Mouse (Mus musculus): ENCODE data around the gene Pip4k2c. TPM values are rescaled to one million over a fixed set of nuclear protein-coding genes. Genes with fewer than 3 reads are reported as not detected.
A peak's percentile ranks its signal among the peaks of the same experiment; 100 is the strongest.

The Pip4k2c gene
- polyA plus RNA-seq, 1 experiment from 2014 or later, result 15.5 TPM

- ATAC-seq (ENCODE audit: low read depth), result peak; percentile 82
- under 1% methylated on average over 22 of the region's 46 CpGs for WGBS
- Histone ChIP-seq H3K4me2 (ENCODE audit: low read depth, low read length) (peak overlapping the region; percentile 85), H3K27ac (ENCODE audit: low read depth, low read length) (peak overlapping the region; percentile 60), H3K27me3 (ENCODE audit: control insufficient read depth, insufficient read depth, low read length) (no peaks in the 10 kb centered on the region), H3K36me3 (ENCODE audit: control insufficient read depth, insufficient read depth, low read length) (peaks cover 11% of the 10 kb centered on the region; the same call in 1 of the 2 replicates), H3K9me3 (ENCODE audit: control insufficient read depth, low read length) (no peaks in the 10 kb centered on the region), H3K4me1 (ENCODE audit: control insufficient read depth, insufficient read depth, low read length) (peaks cover 29% of the 10 kb centered on the region), H3K9ac (replicated peaks; ENCODE audit: low read depth, low read length) (peak overlapping the region; percentile 69), H3K4me3 (ENCODE audit: low read depth, low read length) (peak overlapping the region; percentile 45)
These were observed 22.8 kb downstream of the Pip4k2c start for GRCm38 (mm10) chr10:127188465-127189115.

GRCm38 (mm10) chr10:127188079-127188453 is 23.3 kb downstream of the Pip4k2c start:
- peak overlapping the region; percentile 85 for H3K4me2 ChIP-seq (ENCODE audit: low read depth, low read length)
- WGBS, result under 1% methylated on average over 16 of the region's 21 CpGs
- no peaks in the 10 kb centered on the region for H3K27me3 ChIP-seq (ENCODE audit: control insufficient read depth, insufficient read depth, low read length)
- H3K4me1 ChIP-seq (ENCODE audit: control insufficient read depth, insufficient read depth, low read length), result peaks cover 29% of the 10 kb centered on the region
- H3K4me3 ChIP-seq (ENCODE audit: low read depth, low read length), result peak overlapping the region; percentile 45
- peak overlapping the region; percentile 69 for H3K9ac ChIP-seq (replicated peaks; ENCODE audit: low read depth, low read length)
- ATAC-seq (ENCODE audit: low read depth), result peak; percentile 4; the same call in 1 of the 2 replicates
- H3K36me3 ChIP-seq (ENCODE audit: control insufficient read depth, insufficient read depth, low read length), result peaks cover 11% of the 10 kb centered on the region; the same call in 1 of the 2 replicates
- H3K9me3 ChIP-seq (ENCODE audit: control insufficient read depth, low read length), result no peaks in the 10 kb centered on the region
- peak overlapping the region; percentile 60 for H3K27ac ChIP-seq (ENCODE audit: low read depth, low read length)

GRCm38 (mm10) chr10:127187371-127188078 is 23.9 kb downstream of the Pip4k2c start:
- Histone ChIP-seq H3K4me1 (ENCODE audit: control insufficient read depth, insufficient read depth, low read length) (peaks cover 29% of the 10 kb centered on the region), H3K27ac (ENCODE audit: low read depth, low read length) (peak overlapping the region; percentile 6; the same call in 1 of the 2 replicates), H3K36me3 (ENCODE audit: control insufficient read depth, insufficient read depth, low read length) (peaks cover 8% of the 10 kb centered on the region; the same call in 1 of the 2 replicates), H3K27me3 (ENCODE audit: control insufficient read depth, insufficient read depth, low read length) (no peaks in the 10 kb centered on the region), H3K9me3 (ENCODE audit: control insufficient read depth, low read length) (no peaks in the 10 kb centered on the region), H3K4me3 (ENCODE audit: low read depth, low read length) (peak overlapping the region; percentile 45), H3K4me2 (ENCODE audit: low read depth, low read length) (peak overlapping the region; percentile 85), H3K9ac (replicated peaks; ENCODE audit: low read depth, low read length) (peak overlapping the region; percentile 69)
- WGBS, result 19% methylated on average over 10 of the region's 10 CpGs
- ATAC-seq (ENCODE audit: low read depth), result peak; percentile 14; the same call in 1 of the 2 replicates

- 85% methylated on average over 1 of the region's 1 CpGs for WGBS
- Histone ChIP-seq H3K27me3 (ENCODE audit: control insufficient read depth, insufficient read depth, low read length) (no peaks in the 10 kb centered on the region), H3K4me3 (ENCODE audit: low read depth, low read length) (no peak overlapping the region; the same call in 1 of the 2 replicates)
These were observed 24.9 kb downstream of the Pip4k2c start for GRCm38 (mm10) chr10:127186451-127186850.

GRCm38 (mm10) chr10:127185506-127185905 is 25.9 kb downstream of the Pip4k2c start:
- Histone ChIP-seq H3K4me2 (ENCODE audit: low read depth, low read length) (no peak overlapping the region), H3K27ac (ENCODE audit: low read depth, low read length) (no peak overlapping the region), H3K4me3 (ENCODE audit: low read depth, low read length) (no peak overlapping the region), H3K4me1 (ENCODE audit: control insufficient read depth, insufficient read depth, low read length) (peaks cover 27% of the 10 kb centered on the region), H3K9ac (replicated peaks; ENCODE audit: low read depth, low read length) (no peak overlapping the region), H3K36me3 (ENCODE audit: control insufficient read depth, insufficient read depth, low read length) (no peaks in the 10 kb centered on the region; the same call in 1 of the 2 replicates), H3K9me3 (ENCODE audit: control insufficient read depth, low read length) (no peaks in the 10 kb centered on the region), H3K27me3 (ENCODE audit: control insufficient read depth, insufficient read depth, low read length) (0 out of 2 replicates have a peak, but pooled peaks cover 2% of the 10 kb centered on the region)
- WGBS, result 85% methylated on average over 15 of the region's 15 CpGs
- no peak for ATAC-seq (ENCODE audit: low read depth)

More at GRCm38 (mm10) chr10:127186451-127186850, 24.9 kb downstream of the Pip4k2c start:
- no peak for ATAC-seq (ENCODE audit: low read depth)
- Histone ChIP-seq H3K9me3 (ENCODE audit: control insufficient read depth, low read length) (no peaks in the 10 kb centered on the region), H3K4me2 (ENCODE audit: low read depth, low read length) (no peak overlapping the region), H3K9ac (replicated peaks; ENCODE audit: low read depth, low read length) (no peak overlapping the region), H3K36me3 (ENCODE audit: control insufficient read depth, insufficient read depth, low read length) (peaks cover 5% of the 10 kb centered on the region; the same call in 1 of the 2 replicates), H3K4me1 (ENCODE audit: control insufficient read depth, insufficient read depth, low read length) (peaks cover 29% of the 10 kb centered on the region), H3K27ac (ENCODE audit: low read depth, low read length) (no peak overlapping the region)

GRCm38 (mm10) chr10:127185101-127185500 is 26.3 kb downstream of the Pip4k2c start:
- H3K9me3 ChIP-seq (ENCODE audit: control insufficient read depth, low read length), result no peaks in the 10 kb centered on the region
- 70% methylated on average over 9 of the region's 9 CpGs for WGBS
- no peaks in the 10 kb centered on the region; the same call in 1 of the 2 replicates for H3K36me3 ChIP-seq (ENCODE audit: control insufficient read depth, insufficient read depth, low read length)
- H3K27me3 ChIP-seq (ENCODE audit: control insufficient read depth, insufficient read depth, low read length), result 0 out of 2 replicates have a peak, but pooled peaks cover 3% of the 10 kb centered on the region
- 0 out of 2 replicates have a peak overlapping the region, but pooled peaks have one; percentile 11 for H3K9ac ChIP-seq (replicated peaks; ENCODE audit: low read depth, low read length)
- H3K27ac ChIP-seq (ENCODE audit: low read depth, low read length), result no peak overlapping the region
- no peak overlapping the region for H3K4me3 ChIP-seq (ENCODE audit: low read depth, low read length)
- H3K4me2 ChIP-seq (ENCODE audit: low read depth, low read length), result no peak overlapping the region
- ATAC-seq (ENCODE audit: low read depth), result no peak
- H3K4me1 ChIP-seq (ENCODE audit: control insufficient read depth, insufficient read depth, low read length), result peaks cover 26% of the 10 kb centered on the region

- 14% methylated on average over 20 of the region's 20 CpGs for whole genome bisulfite sequencing
- H3K4me2 ChIP-seq (ENCODE audit: low read depth, low read length), result peak overlapping the region; percentile 8; the same call in 1 of the 2 replicates
These were observed 27.6 kb downstream of the Pip4k2c start for GRCm38 (mm10) chr10:127183759-127184158.

GRCm38 (mm10) chr10:127182624-127183023 is 28.8 kb downstream of the Pip4k2c start:
- Histone ChIP-seq H3K4me2 (ENCODE audit: low read depth, low read length) (no peak overlapping the region), H3K9me3 (ENCODE audit: control insufficient read depth, low read length) (no peaks in the 10 kb centered on the region), H3K27me3 (ENCODE audit: control insufficient read depth, insufficient read depth, low read length) (peaks cover 16% of the 10 kb centered on the region), H3K27ac (ENCODE audit: low read depth, low read length) (no peak overlapping the region), H3K4me1 (ENCODE audit: control insufficient read depth, insufficient read depth, low read length) (peaks cover 24% of the 10 kb centered on the region), H3K9ac (replicated peaks; ENCODE audit: low read depth, low read length) (no peak overlapping the region), H3K36me3 (ENCODE audit: control insufficient read depth, insufficient read depth, low read length) (no peaks in the 10 kb centered on the region; the same call in 1 of the 2 replicates), H3K4me3 (ENCODE audit: low read depth, low read length) (no peak overlapping the region)
- WGBS, result 82% methylated on average over 4 of the region's 4 CpGs
- no peak for ATAC-seq (ENCODE audit: low read depth)

More at GRCm38 (mm10) chr10:127183759-127184158, 27.6 kb downstream of the Pip4k2c start:
- Histone ChIP-seq H3K9ac (replicated peaks; ENCODE audit: low read depth, low read length) (no peak overlapping the region), H3K4me1 (ENCODE audit: control insufficient read depth, insufficient read depth, low read length) (peaks cover 16% of the 10 kb centered on the region; the same call in 1 of the 2 replicates), H3K27ac (ENCODE audit: low read depth, low read length) (no peak overlapping the region), H3K27me3 (ENCODE audit: control insufficient read depth, insufficient read depth, low read length) (peaks cover 8% of the 10 kb centered on the region; the same call in 1 of the 2 replicates), H3K36me3 (ENCODE audit: control insufficient read depth, insufficient read depth, low read length) (no peaks in the 10 kb centered on the region; the same call in 1 of the 2 replicates), H3K9me3 (ENCODE audit: control insufficient read depth, low read length) (no peaks in the 10 kb centered on the region), H3K4me3 (ENCODE audit: low read depth, low read length) (no peak overlapping the region)
- ATAC-seq (ENCODE audit: low read depth), result no peak

Measured in neural tube, embryonic 14.5 days (tissue).